Mouse (Mus musculus) testis, adult 2 months (tissue): ENCODE data around the gene Zfp950.

Experiments
- CTCF ChIP-seq: fragments of 200-500 bp; IDR thresholded peaks from 2 replicates; pipeline ENCODE4 v1.5.1; 2012; ENCODE audit warnings: low read depth, mild to moderate bottlenecking, inconsistent platforms, low read length, moderate library complexity; ENCODE audit not compliant: control insufficient read depth, insufficient read depth, insufficient replicate concordance
- POLR2A ChIP-seq: fragments of 200-500 bp; IDR thresholded peaks from 2 replicates; pipeline ENCODE4 v1.6.1; 2012; ENCODE audit warnings: low read depth, mild to moderate bottlenecking, inconsistent platforms, low read length, moderate library complexity; ENCODE audit not compliant: control insufficient read depth

GRCm38 (mm10) chr19:61021939-61022566, 118.6 kb downstream of the Zfp950 start:
- TF ChIP-seq CTCF = no peak
- TF ChIP-seq POLR2A = no peak
